Mouse (Mus musculus): ENCODE measurements around the gene Stk11ip.

GRCm38 (mm10) chr1:75561898-75562238 is 40.5 kb downstream of the Stk11ip start:
- no peak for TF ChIP-seq CTCF (IDR thresholded peaks at IDR 0.05; ENCODE audit: low read depth)
- TF ChIP-seq EP300 (IDR thresholded peaks at IDR 0.05; ENCODE audit: low read depth): no peak

All from heart, postnatal 0 days (tissue).